Mouse (Mus musculus): ENCODE measurements at regions not wholly inside any gene's neighbourhood (a gene's known extent, or its start where the extent isn't known, plus 50 kb on each side); places are given as distances from the start of the nearest gene placed in this dataset.
"Not testable (repeated sequence)": the region's sequence is repeated elsewhere in the genome, so short reads cannot be mapped to it uniquely, and the experiment has no call there.

GRCm38 (mm10) chr10:6597256-6597655 is 161.1 kb upstream of the Oprm1 start:
- Histone ChIP-seq H3K4me2 (ENCODE audit: low read length) (no peak overlapping the region), H3K27ac (replicated peaks in 1 of 2; ENCODE audit: control insufficient read depth in 1 of 2, insufficient read depth in 1 of 2, low read depth in 2 of 2, low read length in 2 of 2) (no peak overlapping the region), H3K9me3 (ENCODE audit: control insufficient read depth, low read length) (no peaks in the 10 kb centered on the region), H3K9ac (ENCODE audit: low read length) (no peak overlapping the region), H3K36me3 (ENCODE audit: control insufficient read depth, insufficient read depth, low read length) (no peaks in the 10 kb centered on the region), H3K4me1 (ENCODE audit: control insufficient read depth in 2 of 2, insufficient read depth in 2 of 2, low read length in 2 of 2) (no peaks in the 10 kb centered on the region), H3K4me3 (ENCODE audit: control insufficient read depth in 1 of 2, insufficient read depth in 1 of 2, low read depth in 1 of 2, low read length in 2 of 2) (no peak overlapping the region), H3K27me3 (ENCODE audit: control insufficient read depth, insufficient read depth, low read length) (no peaks in the 10 kb centered on the region)
- ATAC-seq (ENCODE audit: insufficient number of reproducible peaks, insufficient read depth, low FRiP score, low read depth) = no peak

DNA sequence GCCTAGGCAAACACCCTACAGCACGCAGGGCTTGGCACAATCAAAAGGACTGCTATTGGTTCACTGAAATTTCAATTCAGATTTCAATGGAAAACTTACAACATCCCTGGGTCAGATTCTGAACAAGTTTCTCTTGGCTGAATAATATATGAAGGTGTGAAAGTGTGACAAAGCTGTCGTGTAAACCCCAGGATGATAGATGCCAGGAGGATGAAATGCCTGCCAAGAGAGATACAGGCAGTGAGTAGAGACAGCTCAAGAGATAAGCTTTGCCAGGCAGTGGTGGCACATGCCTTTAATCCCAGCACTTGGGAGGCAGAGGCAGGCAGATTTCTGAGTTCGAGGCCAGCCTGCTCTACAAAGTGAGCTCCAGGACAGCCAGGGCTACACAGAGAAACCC is 159.7 kb upstream of the Oprm1 start:
- not testable (repeated sequence) for ATAC-seq (ENCODE audit: insufficient number of reproducible peaks, insufficient read depth, low FRiP score, low read depth); H3K27ac ChIP-seq (replicated peaks in 1 of 2; ENCODE audit: control insufficient read depth in 1 of 2, insufficient read depth in 1 of 2, low read depth in 2 of 2, low read length in 2 of 2)
- 64% methylated on average over 3 of the region's 3 CpGs for WGBS

GRCm38 (mm10) chr10:6647576-6647975 is 110.7 kb upstream of the Oprm1 start:
- H3K27ac ChIP-seq (replicated peaks in 1 of 2; ENCODE audit: control insufficient read depth in 1 of 2, insufficient read depth in 1 of 2, low read depth in 2 of 2, low read length in 2 of 2) = no peak overlapping the region
- H3K4me2 ChIP-seq (ENCODE audit: low read length) = no peak overlapping the region
- no peak overlapping the region for H3K9ac ChIP-seq (ENCODE audit: low read length)
- no peak for ATAC-seq (ENCODE audit: insufficient number of reproducible peaks, insufficient read depth, low FRiP score, low read depth)
- no peaks in the 10 kb centered on the region for H3K4me1 ChIP-seq (ENCODE audit: control insufficient read depth in 2 of 2, insufficient read depth in 2 of 2, low read length in 2 of 2)
- H3K27me3 ChIP-seq (ENCODE audit: control insufficient read depth, insufficient read depth, low read length) = no peaks in the 10 kb centered on the region
- H3K4me3 ChIP-seq (ENCODE audit: control insufficient read depth in 1 of 2, insufficient read depth in 1 of 2, low read depth in 1 of 2, low read length in 2 of 2) = no peak overlapping the region
- H3K36me3 ChIP-seq (ENCODE audit: control insufficient read depth, insufficient read depth, low read length) = no peaks in the 10 kb centered on the region
- H3K9me3 ChIP-seq (ENCODE audit: control insufficient read depth, low read length) = no peaks in the 10 kb centered on the region
- 31% methylated on average over 1 of the region's 1 CpGs for WGBS

More for the DNA sequence above, 159.7 kb upstream of the Oprm1 start:
- H3K9ac ChIP-seq (ENCODE audit: low read length); H3K27me3 ChIP-seq (ENCODE audit: control insufficient read depth, insufficient read depth, low read length); H3K9me3 ChIP-seq (ENCODE audit: control insufficient read depth, low read length); H3K36me3 ChIP-seq (ENCODE audit: control insufficient read depth, insufficient read depth, low read length); H3K4me1 ChIP-seq (ENCODE audit: control insufficient read depth in 2 of 2, insufficient read depth in 2 of 2, low read length in 2 of 2); H3K4me3 ChIP-seq (ENCODE audit: control insufficient read depth in 1 of 2, insufficient read depth in 1 of 2, low read depth in 1 of 2, low read length in 2 of 2); H3K4me2 ChIP-seq (ENCODE audit: low read length): not testable (repeated sequence)

- H3K27me3 ChIP-seq (ENCODE audit: control insufficient read depth, insufficient read depth, low read length) = no peaks in the 10 kb centered on the region
- H3K4me1 ChIP-seq (ENCODE audit: control insufficient read depth in 2 of 2, insufficient read depth in 2 of 2, low read length in 2 of 2) = no peaks in the 10 kb centered on the region
- H3K4me3 ChIP-seq (ENCODE audit: control insufficient read depth in 1 of 2, insufficient read depth in 1 of 2, low read depth in 1 of 2, low read length in 2 of 2) = no peak overlapping the region
- no peak overlapping the region for H3K4me2 ChIP-seq (ENCODE audit: low read length)
- H3K9ac ChIP-seq (ENCODE audit: low read length) = no peak overlapping the region
- no peak overlapping the region for H3K27ac ChIP-seq (replicated peaks in 1 of 2; ENCODE audit: control insufficient read depth in 1 of 2, insufficient read depth in 1 of 2, low read depth in 2 of 2, low read length in 2 of 2)
- WGBS = 73% methylated on average over 11 of the region's 11 CpGs
- H3K9me3 ChIP-seq (ENCODE audit: control insufficient read depth, low read length) = no peaks in the 10 kb centered on the region
- H3K36me3 ChIP-seq (ENCODE audit: control insufficient read depth, insufficient read depth, low read length) = no peaks in the 10 kb centered on the region
- no peak for ATAC-seq (ENCODE audit: insufficient number of reproducible peaks, insufficient read depth, low FRiP score, low read depth)
Measured at GRCm38 (mm10) chr10:6685308-6686080, 72.8 kb upstream of the Oprm1 start.

GRCm38 (mm10) chr10:6686081-6686474 is 72.2 kb upstream of the Oprm1 start:
- WGBS = 80% methylated on average over 1 of the region's 1 CpGs
- Histone ChIP-seq H3K36me3 (ENCODE audit: control insufficient read depth, insufficient read depth, low read length) (no peaks in the 10 kb centered on the region), H3K4me3 (ENCODE audit: control insufficient read depth in 1 of 2, insufficient read depth in 1 of 2, low read depth in 1 of 2, low read length in 2 of 2) (no peak overlapping the region), H3K9me3 (ENCODE audit: control insufficient read depth, low read length) (no peaks in the 10 kb centered on the region), H3K9ac (ENCODE audit: low read length) (no peak overlapping the region), H3K27ac (replicated peaks in 1 of 2; ENCODE audit: control insufficient read depth in 1 of 2, insufficient read depth in 1 of 2, low read depth in 2 of 2, low read length in 2 of 2) (no peak overlapping the region), H3K4me2 (ENCODE audit: low read length) (no peak overlapping the region), H3K4me1 (ENCODE audit: control insufficient read depth in 2 of 2, insufficient read depth in 2 of 2, low read length in 2 of 2) (no peaks in the 10 kb centered on the region), H3K27me3 (ENCODE audit: control insufficient read depth, insufficient read depth, low read length) (no peaks in the 10 kb centered on the region)
- no peak for ATAC-seq (ENCODE audit: insufficient number of reproducible peaks, insufficient read depth, low FRiP score, low read depth)

Measured in heart, embryonic 14.5 days (tissue).